Mouse (Mus musculus): ENCODE data around the gene Fip1l1.

DNA sequence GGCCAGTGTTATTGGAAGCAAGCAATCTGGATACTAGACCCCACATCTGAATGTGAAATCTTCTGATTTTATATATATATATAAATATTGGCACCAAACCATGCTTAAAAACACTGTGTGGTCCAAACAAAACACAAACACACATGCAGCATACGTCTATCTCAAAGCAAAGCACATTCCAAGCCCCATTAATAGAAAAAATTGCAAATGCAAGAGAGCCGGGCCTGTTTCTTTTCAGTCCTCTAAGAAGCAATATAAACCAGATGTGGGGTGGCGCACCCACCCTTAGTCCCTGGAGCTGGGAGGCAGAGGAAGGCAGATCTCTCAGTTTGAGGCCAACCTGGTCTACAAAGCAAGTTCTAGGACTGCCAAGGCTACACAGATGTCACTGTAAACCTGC lies 99.1 kb downstream of the Fip1l1 start:
- TF ChIP-seq CTCF (IDR thresholded peaks at IDR 0.05; ENCODE audit: low read depth, low read length) (no peak), EP300 (IDR thresholded peaks at IDR 0.05; ENCODE audit: insufficient read depth, low read depth, low read length) (no peak), POLR2A (IDR thresholded peaks at IDR 0.05; ENCODE audit: insufficient read depth, low read length) (no peak)
